In genomic region chr6:56362128-56362545, GRCm38 (mm10) we compare ENCODE assay signal across 8 mouse cellular contexts.
DNase-seq lines count a peak whose midpoint lies in the region; ATAC-seq and TF ChIP-seq lines count a peak whose summit lies in the region.

No protein-coding gene starts in this region.

- peak; percentile 25; the same call in 1 of the 2 replicates for ATAC-seq in lung, postnatal 0 days
- peak; percentile 72 for ATAC-seq in intestine, embryonic 16.5 days
- peak; percentile 95 for ATAC-seq in midbrain, embryonic 16.5 days
- no peak for ATAC-seq in erythroid progenitor cell, adult 5-6 weeks (replicated peaks; ENCODE audit: low FRiP score, poor library complexity, severe bottlenecking)
- ATAC-seq in activated CD4-positive, CD25-positive, alpha-beta regulatory T cell, adult 4 months = no peak

- H3K4me1 ChIP-seq in lung, postnatal 0 days (ENCODE audit: insufficient read depth, low read depth, low read length) = no peaks in the 10 kb centered on the region
- H3K4me1 ChIP-seq in intestine, embryonic 16.5 days (ENCODE audit: control insufficient read depth, insufficient read depth, low read length) = peaks cover 8% of the 10 kb centered on the region; the same call in 1 of the 2 replicates
- H3K4me1 ChIP-seq in midbrain, embryonic 16.5 days (ENCODE audit: control insufficient read depth, insufficient read depth, low read length) = peaks cover 18% of the 10 kb centered on the region

- H3K27me3 ChIP-seq in lung, postnatal 0 days (replicated peaks; ENCODE audit: insufficient read depth, low read length) = peaks cover 7% of the 10 kb centered on the region; the same call in 1 of the 2 replicates
- 0 out of 2 replicates have a peak, but pooled peaks cover 5% of the 10 kb centered on the region for H3K27me3 ChIP-seq in intestine, embryonic 16.5 days (replicated peaks; ENCODE audit: control insufficient read depth, insufficient read depth, low read length)
- H3K27me3 ChIP-seq in midbrain, embryonic 16.5 days (ENCODE audit: control insufficient read depth, insufficient read depth, low read depth, low read length) = no peaks in the 10 kb centered on the region; the same call in 1 of the 2 replicates

- WGBS in lung, postnatal 0 days = 3% methylated on average over 8 of the region's 10 CpGs
- WGBS in intestine, embryonic 16.5 days = under 1% methylated on average over 10 of the region's 10 CpGs
- WGBS in midbrain, embryonic 16.5 days = 1% methylated on average over 10 of the region's 10 CpGs

- H3K9me3 ChIP-seq in lung, postnatal 0 days (ENCODE audit: low read length) = no peaks in the 10 kb centered on the region
- no peaks in the 10 kb centered on the region for H3K9me3 ChIP-seq in intestine, embryonic 16.5 days (ENCODE audit: control insufficient read depth, low read length)
- H3K9me3 ChIP-seq in midbrain, embryonic 16.5 days (replicated peaks; ENCODE audit: control insufficient read depth, low read length, poor library complexity, severe bottlenecking) = no peaks in the 10 kb centered on the region

- H3K9ac ChIP-seq in lung, postnatal 0 days (replicated peaks; ENCODE audit: low read depth) = no peak overlapping the region
- H3K9ac ChIP-seq in intestine, embryonic 16.5 days (ENCODE audit: low read depth, low read length) = peak overlapping the region; percentile 48
- peak overlapping the region; percentile 76 for H3K9ac ChIP-seq in midbrain, embryonic 16.5 days (ENCODE audit: low read depth, low read length)

- no peaks in the 10 kb centered on the region for H3K36me3 ChIP-seq in lung, postnatal 0 days (ENCODE audit: insufficient read depth, low read length)
- H3K36me3 ChIP-seq in intestine, embryonic 16.5 days (ENCODE audit: control insufficient read depth, insufficient read depth, low read length) = no peaks in the 10 kb centered on the region
- H3K36me3 ChIP-seq in midbrain, embryonic 16.5 days (ENCODE audit: control insufficient read depth, insufficient read depth, low read length) = no peaks in the 10 kb centered on the region

- TF ChIP-seq CTCF in lung, postnatal 0 days (IDR thresholded peaks at IDR 0.05) = peak; percentile 20; the same call in 1 of the 2 replicates

- DNase-seq in lung, postnatal 0 days (ENCODE audit: low spot score) = no peak
- no peak for DNase-seq in lung, postnatal 36 days
- peak; percentile 79 to 83 for DNase-seq in cerebellum, postnatal 14 days
- DNase-seq in gastrocnemius, postnatal 25 days = peak; percentile 9

- TF ChIP-seq EP300 in lung, postnatal 0 days (IDR thresholded peaks at IDR 0.05) = no peak

- H3K4me3 ChIP-seq in lung, postnatal 0 days (ENCODE audit: low read depth, low read length) = no peak overlapping the region
- peak overlapping the region; percentile 39 for H3K4me3 ChIP-seq in intestine, embryonic 16.5 days (ENCODE audit: low read length)
- peak overlapping the region; percentile 45 for H3K4me3 ChIP-seq in midbrain, embryonic 16.5 days (ENCODE audit: low read depth, low read length)

- H3K27ac ChIP-seq in lung, postnatal 0 days (ENCODE audit: low read length) = no peak overlapping the region
- H3K27ac ChIP-seq in intestine, embryonic 16.5 days (ENCODE audit: low read length) = no peak overlapping the region
- H3K27ac ChIP-seq in midbrain, embryonic 16.5 days (ENCODE audit: low read length) = peak overlapping the region; percentile 63

- peak overlapping the region; percentile 35 for H3K4me2 ChIP-seq in lung, postnatal 0 days (replicated peaks; ENCODE audit: low read depth, low read length)
- peak overlapping the region; percentile 64 for H3K4me2 ChIP-seq in intestine, embryonic 16.5 days (ENCODE audit: low read depth, low read length)
- peak overlapping the region; percentile 71 for H3K4me2 ChIP-seq in midbrain, embryonic 16.5 days (ENCODE audit: low read length)

Comparison
In these comparisons a context has a peak if more than half of its experiments do, and no peak if none do; other contexts are left out.
1. ATAC-seq: peak in lung, postnatal 0 days (single experiment), intestine, embryonic 16.5 days (single experiment) and midbrain, embryonic 16.5 days (single experiment); none in erythroid progenitor cell, adult 5-6 weeks (single experiment) and activated CD4-positive, CD25-positive, alpha-beta regulatory T cell, adult 4 months (single experiment).
2. DNase-seq: peak in cerebellum, postnatal 14 days (2 of 2) and gastrocnemius, postnatal 25 days (single experiment); none in lung, postnatal 0 days (single experiment) and lung, postnatal 36 days (single experiment).
3. Peak in every context shown above with its lines, with median percentiles within 50 percentile points of each other: H3K4me2 ChIP-seq.